Mouse (Mus musculus) urinary bladder, postnatal 4 days (tissue): ENCODE results near the gene Gdf1.

Source experiments
- DNase-seq, 2 experiments: peaks; one replicate each; pipeline ENCODE4 v3.0.0; 2021 to 2022; ENCODE audit warnings: low spot score in 2 of 2

Gdf1 gene

DNA sequence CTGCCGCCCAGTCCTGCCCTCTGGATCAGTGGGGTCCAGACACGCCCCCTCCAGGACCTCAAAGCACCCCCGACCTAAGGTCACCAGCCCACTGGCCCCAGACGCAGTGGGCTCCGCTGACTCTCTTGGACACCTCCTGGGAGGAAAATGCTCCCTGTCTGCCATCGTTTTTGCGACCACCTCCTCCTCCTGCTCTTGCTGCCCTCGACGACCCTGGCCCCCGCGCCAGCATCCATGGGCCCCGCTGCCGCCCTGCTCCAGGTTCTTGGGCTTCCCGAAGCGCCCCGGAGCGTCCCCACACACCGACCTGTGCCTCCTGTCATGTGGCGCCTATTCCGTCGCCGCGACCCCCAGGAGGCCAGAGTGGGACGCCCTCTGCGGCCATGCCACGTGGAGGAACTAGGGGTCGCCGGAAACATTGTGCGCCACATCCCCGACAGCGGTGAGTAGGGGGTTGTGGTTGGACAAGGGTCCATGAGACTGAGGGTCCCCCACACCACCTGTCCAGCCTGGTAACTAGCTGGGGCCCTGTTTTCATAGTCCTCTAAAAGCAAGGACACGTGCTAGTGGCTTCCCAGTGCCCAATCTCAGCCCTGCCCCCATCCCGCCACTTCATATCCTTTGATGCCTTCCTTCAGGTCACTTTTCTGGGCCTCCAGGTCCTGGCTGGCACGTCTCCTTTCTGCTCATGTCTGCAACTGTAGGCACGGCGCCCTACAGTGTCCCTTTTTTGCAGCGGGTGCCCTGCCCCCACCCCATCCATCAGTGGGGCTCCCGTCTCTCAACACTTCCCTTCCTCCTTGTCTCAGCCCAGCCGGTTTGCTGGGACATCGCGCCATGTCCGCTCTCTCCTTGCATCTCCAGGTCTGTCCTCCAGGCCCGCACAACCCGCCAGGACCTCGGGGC, 471 bp downstream of the Gdf1 start:
- no peak for DNase-seq

DNA sequence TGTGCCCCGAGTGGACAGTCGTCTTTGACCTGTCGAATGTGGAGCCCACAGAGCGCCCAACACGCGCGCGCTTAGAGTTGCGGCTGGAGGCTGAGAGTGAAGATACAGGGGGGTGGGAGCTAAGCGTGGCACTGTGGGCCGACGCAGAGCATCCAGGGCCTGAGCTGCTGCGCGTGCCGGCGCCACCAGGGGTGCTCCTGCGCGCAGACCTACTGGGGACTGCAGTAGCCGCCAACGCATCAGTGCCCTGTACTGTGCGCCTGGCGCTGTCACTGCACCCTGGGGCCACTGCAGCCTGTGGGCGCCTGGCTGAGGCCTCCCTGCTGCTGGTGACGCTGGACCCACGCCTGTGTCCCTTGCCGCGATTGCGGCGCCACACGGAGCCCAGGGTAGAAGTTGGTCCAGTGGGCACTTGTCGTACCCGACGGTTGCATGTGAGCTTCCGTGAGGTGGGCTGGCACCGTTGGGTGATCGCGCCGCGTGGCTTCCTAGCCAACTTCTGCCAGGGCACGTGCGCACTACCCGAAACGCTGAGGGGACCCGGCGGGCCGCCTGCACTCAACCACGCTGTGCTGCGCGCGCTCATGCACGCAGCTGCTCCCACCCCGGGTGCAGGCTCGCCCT, 1.2 kb downstream of the Gdf1 start:
- no peak for DNase-seq

DNA sequence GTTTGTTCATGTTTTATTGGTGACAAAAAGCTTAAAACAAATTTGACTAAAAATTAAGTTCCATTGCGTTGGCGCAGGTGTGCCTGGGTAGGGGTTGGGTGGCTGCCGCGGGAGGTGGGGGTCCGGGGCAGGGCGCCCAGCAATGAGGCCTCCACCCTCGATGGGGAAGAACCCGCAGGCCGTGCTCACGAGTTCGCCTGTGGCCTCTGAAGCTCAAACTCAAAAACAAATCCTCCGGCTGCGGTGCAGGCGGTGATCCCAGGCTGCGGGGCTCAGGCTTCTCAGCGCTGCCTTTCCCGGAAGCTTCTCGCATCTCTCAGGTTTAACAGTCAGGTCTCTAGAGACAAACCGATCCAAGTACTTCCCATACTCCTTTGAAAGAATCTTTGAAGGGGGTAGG, 1.9 kb downstream of the Gdf1 start:
- DNase-seq = no peak

DNA sequence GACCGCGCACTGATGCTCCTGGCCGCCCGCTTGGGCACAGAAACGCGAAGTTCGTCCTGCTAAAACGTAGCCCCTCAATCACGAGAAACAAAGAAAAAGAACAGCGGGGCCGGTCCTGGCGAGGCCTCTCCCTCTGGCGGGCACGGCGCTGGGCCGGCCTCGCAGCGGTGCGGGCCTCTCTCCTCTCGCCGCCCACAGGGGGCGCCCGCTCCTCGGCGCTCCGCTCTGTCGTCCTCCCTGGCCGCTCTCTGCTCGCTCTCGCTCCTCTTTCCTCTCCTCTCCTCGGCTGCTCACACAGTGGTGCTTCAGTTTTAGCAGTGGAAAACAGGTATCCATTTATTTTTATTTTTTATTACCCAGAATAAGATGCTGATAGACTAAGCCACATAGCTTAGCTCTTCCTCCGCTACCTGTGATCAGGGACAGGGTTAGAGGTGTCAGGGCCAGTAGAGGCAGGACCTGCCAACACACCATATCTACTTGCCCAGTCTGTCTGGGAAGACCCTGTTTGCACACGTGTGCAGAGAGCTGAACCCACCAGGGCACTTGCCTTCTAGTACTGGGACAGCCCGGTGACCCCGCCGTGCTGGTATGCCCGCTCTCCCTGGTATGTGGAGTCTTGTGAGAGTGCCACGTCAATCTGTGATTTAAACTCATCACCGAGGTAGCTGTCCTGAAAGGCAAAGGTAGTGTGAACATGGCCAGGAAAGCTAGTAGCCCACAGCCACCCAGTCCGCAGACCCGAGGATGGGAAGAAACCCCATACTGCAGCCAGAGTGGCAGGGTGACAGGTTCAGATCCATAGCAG, 2.7 kb downstream of the Gdf1 start:
- peak; percentile 71 to 78 for DNase-seq

DNA sequence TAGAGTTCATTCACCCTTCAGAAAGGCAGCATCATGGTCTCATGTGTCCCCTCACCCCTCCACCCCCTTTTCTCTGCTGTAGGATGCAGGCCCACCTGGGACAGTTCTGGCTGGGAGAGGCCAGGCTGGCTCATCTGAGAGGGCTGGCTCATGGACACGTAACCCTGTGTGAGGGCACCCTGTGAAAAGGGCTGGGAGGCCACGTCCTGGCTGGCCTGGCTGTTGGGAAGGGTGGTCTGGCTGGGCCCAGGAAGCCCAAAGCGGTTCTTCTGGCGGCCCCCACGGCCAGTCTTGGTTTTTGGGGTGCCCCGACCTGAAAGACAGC, 3.2 kb downstream of the Gdf1 start:
- no peak for DNase-seq

DNA sequence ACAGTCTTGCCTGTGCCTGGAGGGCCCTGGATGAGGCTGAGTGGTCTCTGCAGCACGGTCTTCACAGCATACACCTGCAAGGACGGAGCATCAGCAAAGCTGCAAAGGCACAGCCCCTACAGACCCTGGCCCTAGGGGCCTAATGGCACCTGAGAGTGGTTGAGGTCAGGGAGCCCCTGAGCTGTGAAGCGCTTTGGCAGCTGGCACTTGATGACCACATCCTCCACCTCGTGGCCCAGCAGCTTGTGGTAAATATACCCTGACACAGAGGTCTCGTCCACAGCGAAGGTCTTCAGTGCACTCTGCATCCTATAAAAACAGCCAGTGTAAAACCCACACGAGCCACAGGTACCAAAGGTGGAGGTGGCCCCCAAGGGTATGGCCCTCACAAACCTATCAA, 9.3 kb downstream of the Gdf1 start:
- no peak for DNase-seq

DNA sequence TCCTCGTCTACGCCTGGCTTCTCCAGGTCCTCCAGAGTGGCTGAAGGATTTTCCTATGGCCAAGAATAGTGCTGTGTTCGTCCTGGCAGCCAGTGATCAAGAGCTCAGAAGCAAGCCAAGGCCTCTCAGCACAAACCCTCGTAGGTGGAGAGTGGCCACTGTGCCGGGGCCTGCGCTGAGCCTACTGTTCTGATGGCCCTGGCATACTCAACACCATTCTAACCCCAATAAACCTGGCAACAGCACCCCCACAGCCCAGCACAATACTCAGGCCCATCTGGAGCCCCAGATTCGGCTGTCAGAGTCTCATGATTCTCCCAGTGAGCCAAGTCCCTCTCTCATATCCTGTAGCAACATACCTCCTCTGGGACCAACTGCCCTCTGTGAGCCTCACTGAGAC, 11.0 kb downstream of the Gdf1 start:
- DNase-seq = no peak

DNA sequence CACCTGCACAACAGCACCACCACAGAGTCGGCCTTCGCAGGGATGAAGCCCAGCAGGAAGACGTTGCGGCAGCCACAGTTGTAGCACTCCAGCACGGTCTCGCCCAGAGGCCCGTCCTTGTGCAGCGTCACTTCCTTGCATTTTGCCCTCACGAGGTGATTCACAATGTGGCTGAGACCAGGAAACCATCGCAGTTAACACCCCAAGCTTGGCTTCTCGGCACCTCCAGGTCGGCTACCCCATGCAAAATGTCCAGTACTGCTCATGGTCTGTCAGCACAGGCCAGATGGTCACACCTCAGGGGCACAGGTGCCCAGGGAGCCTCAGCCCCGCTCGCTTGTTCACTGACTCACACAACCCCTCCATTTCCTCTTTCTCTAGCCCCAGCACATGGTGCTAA, 12.4 kb downstream of the Gdf1 start:
- no peak for DNase-seq

DNA sequence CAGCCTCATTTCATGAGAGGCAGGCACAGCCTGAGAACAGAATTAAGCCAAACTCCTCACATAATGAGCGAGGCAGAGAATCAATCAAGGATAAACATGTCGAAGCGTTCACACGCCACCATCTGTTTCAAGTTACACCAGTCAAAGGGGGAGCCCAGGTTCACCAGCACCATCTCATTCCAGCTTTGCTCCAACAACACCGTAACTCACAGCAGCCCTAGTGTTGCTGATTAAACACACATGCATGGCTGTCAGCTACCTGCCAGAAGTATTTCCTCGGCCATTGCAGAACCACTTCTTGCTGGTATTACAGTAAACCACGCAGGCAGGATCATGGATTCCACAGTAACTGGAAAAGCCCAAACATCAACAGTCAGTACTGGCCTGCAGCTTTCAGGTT, 13.5 kb downstream of the Gdf1 start:
- no peak for DNase-seq

DNA sequence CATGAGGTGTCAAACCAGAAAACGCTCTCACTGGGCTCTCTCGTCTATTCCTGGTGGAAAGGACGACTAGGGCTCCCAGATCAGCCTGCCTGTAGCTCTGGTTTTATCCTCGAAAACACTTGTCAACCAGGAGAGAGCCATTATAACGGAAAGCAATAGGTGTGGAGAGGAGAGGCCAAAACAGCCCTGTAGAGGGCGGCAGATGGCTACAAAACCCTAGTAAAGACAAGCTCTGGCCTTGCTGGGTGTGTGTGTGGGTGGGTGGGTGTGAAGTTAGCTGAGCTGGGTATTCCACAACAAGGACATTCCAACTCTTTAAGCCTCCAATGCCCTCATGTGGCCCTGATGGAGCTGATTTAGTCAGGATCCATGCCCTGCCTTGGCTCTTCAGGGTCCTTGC, 14.1 kb downstream of the Gdf1 start:
- DNase-seq = no peak

DNA sequence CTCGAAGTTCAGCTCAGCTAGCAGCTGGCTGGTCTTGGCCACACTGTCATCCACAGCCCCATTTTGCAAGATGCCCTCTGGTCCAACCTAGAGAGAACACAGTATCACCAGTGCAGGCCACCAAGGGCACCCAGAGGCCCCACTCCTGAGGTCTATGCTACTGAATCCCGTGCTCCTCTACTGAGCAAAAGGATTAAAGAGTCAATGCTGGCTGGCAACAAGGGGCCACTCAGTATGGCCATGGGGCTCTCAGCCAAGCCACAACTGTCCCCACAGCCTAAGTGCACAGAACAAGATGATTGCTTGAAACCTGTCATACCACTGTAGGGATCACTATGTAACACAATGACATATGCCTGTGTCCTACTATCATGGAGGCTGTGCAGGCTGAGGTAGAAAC, 14.7 kb downstream of the Gdf1 start:
- no peak for DNase-seq

DNA sequence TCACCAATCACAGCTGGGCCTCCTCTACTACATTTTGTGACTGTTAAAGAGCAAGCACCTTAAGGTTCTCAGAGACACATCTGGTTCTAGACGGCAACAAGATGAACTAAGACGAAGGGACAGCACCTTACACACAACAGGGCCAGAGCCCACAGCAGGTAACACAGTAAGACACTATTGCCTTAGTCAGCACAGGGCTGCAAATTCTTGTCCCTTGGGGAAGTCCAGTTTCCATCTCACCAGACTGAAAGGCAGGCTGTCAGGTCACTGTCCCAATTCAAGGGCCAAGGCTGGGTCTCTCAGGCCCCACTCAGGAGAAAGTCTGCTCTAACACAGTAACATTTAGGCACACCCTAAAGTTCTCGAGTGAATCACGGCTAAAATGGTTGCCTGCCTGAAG, 17.8 kb downstream of the Gdf1 start:
- DNase-seq = no peak

DNA sequence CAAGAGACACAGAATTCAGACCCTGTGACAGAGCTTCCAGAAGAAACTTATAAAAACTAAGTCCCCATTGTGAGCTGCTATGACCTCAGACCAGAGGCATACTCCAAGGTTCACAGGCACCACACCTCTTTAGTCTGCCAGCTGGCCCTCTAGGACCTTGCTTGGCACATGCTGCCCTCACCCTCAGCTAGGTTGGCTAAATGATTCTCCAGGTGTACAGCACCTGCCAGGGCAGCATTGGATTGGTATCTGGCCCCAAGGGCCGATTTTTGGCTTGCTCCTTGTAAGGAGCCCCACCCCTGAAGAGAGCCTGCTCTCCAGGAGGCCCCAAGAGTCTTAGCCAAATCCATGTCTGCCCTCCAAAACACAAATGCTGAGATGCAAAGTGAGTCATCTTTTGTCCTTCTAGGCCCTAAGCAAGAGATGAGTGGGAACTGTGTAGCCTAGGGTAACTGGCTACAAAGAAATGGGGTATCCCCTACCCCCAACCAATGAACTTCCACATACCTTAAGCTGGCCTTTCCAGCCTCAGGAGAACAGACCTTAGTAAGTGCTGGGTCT, 18.3 kb downstream of the Gdf1 start:
- DNase-seq = no peak

DNA sequence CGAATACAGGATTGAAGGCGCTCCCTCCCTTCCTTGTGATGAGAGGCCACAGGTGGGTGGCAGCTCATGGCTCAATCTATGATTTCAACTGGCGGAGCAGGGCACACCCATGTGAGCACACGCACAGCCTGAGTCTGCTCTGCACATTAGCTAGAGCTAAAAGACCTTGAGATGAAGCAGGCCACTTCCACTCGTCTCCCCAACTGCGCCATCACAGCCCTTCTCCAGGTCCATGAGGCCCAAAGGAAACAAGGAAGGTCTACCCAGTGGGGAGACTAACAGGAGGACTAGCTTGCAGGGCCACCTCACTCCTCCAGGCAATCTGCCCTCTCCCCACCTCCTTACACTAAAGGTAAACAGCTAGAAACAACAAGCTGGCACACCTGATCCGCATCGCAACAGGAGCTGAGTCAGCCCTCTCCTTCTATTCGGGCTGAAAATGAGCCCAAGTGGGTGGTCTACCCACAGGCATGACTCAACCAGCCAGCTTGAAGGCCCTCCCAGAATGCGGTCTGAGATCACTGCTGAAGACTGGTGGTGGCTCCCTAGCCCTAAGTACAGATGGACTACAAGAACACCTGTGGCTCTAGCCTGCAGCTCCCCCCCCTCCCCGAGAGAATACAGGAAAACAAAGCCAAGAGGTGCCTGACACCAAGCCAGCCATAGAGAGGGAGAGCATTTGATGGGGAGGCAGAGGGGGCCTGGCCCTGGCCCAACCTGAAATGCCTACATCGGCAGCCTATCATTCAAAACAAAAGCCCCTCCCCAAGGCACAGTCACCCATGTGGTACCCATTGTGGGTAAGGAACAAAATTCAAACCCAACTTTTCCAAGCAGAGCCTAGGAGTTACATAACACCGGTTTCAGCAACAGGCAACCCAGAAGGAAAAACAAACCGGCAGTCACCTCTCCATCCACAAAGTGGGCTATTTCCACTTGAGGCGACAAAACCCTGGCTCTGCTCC, 21.7 kb downstream of the Gdf1 start:
- no peak for DNase-seq

DNA sequence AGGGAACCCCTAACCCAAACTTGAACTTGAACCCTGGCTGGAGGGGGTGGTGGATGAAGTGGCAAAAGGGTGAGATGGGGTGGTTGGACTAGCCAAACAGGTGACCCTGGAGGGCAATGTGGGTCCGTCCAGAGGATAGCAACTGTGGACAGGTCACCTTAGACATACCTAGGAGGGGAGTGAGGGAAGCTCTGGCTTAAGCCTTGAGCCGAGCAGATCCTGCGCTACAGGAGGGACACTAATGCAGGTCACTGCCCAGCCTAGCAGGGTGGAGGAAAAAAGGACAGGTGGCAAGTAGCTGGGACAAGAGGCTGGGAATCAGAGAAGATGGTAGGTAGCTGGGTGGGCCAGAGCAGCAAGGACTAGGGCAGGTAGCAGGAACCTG, 22.4 kb downstream of the Gdf1 start:
- no peak for DNase-seq

DNA sequence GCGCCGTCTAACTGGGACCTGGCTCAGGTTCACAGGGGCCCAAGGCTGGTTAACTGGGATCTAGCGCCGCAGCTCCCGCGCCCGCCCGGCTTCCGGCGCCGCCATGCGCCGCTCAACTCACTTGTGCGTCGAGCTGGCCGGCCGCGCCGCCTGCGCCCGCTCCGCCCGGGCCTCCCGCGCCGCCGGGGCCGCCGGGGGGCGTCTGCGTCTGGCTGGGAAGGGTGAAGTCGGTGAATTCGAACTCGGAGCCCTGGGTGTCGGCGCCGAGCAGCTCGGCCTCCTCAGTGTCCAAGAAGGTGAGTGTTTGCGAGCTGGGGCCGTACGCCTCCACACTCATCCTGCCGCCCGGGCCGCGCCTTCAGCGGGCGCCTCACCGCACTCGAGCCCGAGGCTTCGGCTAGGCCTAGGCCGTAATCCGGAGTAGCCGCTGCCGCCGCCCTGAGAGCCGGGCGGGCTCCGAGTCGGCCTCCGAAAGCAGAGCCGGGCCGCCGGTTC, 23.1 kb downstream of the Gdf1 start:
- DNase-seq = no peak

DNA sequence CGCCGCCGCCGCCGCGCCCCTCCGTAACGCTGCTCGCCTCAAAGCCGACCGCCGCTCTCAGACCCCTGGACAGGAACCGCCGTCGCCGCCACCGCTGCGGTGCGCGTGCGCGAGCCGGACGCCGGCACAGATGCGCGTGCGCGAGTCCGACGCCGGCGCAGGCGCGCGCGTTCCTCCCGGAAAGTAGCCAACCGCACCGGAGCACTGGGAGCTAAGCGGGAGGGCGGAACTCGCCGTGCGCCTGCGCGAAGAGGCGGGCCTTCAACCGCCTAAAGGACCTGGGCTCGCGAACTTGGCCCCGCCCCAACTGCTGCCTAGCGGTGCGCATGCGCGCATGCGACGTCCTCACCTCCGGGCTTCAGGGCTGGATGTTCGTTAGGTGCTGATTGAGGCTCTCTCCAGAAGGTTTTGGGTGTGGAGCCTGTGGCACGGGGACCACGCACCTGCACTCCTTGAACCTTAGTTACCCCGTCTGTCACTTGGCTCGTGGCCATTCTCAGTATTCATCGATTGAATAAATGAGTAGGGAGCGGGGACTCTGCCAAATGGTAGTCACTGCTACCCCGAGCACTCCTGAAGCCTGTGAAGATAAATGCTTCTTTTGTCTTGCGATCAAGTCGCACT, 23.7 kb downstream of the Gdf1 start, which contains the start of gene Upf1:
Upf1 (minus strand) TSS at position 85 of the 624 bp plus-strand sequence.
- DNase-seq = peak; percentile 99

DNA sequence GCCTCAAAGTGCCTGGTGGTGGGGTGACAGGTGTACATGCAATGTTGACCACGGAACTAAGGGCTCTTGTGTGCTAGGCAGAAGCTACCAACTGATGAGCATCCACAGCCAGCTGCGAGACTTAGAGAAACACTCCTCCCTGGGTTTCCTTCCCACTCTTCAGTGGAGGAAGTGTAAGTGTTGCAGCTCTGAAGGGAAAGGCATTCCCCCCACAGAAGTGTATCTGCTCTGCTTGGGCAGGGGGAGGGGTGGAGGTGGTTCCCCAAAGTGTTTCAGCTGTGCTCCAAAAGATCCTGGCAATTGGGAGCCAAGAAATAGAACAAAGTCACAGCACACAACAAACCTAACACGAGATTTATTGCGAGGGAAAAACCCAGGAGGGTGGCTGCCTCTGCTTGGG, 24.4 kb downstream of the Gdf1 start:
- DNase-seq = no peak

DNA sequence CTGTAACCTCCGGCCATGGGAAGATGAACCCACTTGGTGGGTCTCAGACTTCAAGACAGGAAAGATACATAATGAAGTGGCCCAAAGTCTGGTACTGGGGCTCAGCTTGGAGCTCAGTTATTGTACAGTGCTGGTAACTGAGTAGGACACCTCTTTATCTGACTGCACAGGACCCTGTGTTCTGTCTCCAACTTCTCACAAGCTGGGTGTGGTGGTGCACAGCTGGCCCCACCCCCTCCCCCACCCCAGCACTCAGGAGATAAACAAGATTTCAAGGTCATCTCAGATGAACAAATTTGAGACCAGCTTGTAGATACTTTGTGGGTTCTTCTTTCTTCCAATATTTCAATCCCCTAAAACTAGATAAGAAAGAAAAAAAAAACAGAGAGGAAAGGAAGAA, 26.5 kb downstream of the Gdf1 start:
- DNase-seq = no peak

DNA sequence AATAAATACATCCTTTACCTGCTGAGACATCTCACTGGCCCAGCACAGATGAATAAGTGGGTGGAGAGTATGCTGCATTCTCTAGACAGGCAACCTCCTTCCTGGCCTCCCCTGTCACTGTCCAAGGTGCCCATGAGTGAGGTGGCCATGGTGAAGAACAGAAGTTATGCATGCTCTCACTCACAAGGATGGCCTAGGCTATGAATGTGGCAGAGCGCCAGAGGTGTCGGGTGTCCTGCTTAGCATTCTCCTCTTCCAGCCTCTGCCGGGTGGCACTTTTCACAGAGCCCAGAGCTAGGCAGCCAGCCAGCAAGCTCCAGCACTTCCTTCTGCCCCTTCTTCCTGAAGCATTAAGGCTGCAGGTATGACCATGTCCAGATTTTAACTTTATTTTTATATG, 29.8 kb downstream of the Gdf1 start:
- no peak for DNase-seq

DNA sequence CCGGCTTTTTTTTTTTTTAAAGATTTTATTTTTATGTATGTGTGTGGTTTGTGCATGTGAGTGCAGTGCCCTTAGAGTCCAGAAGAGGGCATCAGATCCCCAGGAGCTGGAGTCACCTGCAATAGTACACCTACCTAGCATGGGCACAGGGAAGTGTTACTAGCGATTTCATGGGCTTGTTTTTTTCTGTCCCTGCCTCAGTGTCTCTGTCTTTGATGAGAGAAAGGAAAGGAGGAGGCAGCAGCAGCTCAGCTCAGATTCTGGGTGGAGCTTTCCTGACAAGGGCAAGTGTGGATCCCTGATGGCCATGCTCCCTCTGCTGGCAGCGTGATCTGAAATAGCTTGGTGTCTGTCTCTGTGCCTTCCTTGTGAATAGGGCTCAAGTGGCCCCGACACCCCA, 31.2 kb downstream of the Gdf1 start:
- peak in 1 of 2 experiments; percentile 23 for DNase-seq
